Mouse (Mus musculus) CH12F3 (cell line): Measurements from ENCODE around the gene Vps52.

Source experiments
- in situ Hi-C: fragments of 300-500 bp; cut with MboI; formaldehyde crosslinking; loops from 2 replicates; pipeline ENCODE4 v1.14.3; 2020; ENCODE audit warnings: low sequenced_read_pairs

Vps52 gene

DNA sequence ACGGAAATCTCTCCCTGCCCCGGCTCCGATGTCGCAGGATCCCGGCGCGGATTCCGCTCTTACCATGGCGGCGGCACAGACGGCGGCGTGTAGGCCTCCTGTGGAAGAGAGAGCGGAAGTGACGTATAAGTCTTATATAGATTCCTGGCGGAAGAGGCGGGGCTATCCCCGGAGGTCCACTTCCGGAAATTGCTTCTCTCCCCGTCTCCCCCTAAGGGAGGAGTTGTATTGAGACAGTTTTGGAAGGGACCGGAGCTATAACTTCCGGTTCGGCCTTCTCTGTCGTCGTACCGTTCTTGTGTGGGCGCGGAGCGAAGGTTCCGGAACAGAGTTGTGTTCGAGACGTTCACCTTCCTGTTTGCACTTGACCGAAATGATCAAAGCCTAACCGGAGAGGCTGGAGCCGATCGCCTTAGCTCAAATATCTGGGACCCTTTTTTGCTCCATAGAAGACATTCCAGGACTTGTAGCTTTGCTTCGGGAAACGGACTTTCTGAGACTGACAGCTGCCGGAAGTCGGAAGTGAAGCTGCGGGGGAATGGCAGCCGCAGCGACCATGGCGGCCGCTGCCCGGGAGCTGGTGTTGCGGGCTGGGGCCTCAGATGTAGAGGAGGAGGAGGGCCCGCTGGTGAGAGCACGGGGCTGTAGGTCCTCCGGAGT lies at the start of gene Vps52, which contains the start of gene Rps18:
Vps52 (plus strand) TSS at position 258 of the 660 bp plus-strand sequence.
Rps18 (minus strand) TSS at position 447 of the 660 bp plus-strand sequence.
- in situ Hi-C loops = no loop called here

DNA sequence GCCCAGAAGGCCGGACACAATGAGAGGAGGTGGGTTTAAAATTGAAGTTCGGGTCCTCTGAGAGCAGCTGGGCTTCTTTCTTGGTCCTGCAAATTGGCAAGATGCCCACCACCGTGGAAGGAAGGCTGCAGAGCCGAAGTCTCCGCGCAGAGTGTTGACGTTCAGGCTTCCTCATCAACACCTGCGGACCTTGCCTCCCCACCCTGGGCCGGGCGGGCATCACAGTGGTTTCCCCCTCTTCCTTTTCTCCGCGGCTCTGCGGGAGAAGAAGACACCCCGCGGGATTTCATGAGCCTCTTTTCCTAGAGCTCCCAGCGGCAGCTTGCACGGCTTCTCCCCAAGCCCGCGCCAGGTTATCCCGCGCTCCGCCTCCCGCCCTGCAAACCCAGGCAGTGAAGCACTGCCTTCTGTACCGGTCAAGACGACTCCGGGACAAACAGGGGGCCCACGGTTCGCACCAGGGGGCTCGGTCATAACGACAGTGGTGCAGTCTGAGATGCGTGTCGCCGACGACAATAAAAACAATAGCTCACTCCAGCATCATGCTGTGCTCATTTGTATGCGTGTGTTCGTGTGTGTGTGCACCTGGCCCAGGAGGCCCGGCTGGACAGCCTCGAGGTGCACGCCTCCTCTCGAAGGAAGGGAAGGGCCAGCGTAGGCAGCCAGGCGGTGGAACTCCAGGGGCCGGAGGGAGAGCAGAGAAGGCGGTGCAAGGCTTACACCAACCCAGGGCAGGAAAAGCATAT lies 47.1 kb upstream of the Vps52 start:
- in situ Hi-C loops = no loop called here

DNA sequence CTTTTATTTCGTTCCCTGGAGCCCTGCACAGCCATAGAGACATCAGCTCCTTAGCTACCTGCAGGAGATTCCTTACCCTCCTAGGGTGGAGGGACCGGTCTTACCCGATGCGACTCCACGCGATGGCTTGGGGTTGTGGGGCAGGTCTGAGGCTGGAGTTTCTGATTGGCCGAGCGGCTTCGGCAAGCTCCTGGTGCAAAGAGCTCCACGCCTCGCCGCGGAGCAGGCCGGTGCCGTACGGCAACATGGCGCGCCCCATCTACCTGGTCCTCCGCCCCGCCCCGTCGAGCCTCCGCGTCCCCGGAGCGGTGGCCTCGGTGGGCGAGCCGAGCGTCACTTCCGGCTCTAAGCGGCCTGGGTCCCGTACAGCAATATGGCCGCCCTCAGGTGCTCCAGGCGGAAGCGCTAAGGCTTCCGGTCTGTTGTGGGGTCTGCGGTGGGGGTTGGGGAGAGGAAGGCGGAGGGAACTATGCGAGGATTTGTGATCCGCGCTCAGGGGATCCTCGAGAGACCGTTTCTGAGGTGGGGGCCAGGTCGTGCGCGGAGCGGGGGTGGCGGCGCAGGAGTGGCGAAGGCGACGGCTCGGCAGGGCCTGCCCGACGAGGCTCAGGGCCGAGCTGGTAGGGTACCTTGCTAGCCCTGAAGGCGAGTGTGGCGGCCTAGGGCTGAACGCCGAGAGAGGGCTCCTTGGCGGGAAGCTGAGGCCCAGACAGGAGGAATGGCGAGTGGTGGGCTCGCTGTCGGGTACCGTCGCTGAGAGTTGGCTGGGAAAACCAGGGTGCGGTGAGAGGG lies 46.3 kb upstream of the Vps52 start, which contains the start of gene Daxx:
Daxx (plus strand) TSS at position 338 of the 792 bp plus-strand sequence.
- in situ Hi-C loops = no loop called here

DNA sequence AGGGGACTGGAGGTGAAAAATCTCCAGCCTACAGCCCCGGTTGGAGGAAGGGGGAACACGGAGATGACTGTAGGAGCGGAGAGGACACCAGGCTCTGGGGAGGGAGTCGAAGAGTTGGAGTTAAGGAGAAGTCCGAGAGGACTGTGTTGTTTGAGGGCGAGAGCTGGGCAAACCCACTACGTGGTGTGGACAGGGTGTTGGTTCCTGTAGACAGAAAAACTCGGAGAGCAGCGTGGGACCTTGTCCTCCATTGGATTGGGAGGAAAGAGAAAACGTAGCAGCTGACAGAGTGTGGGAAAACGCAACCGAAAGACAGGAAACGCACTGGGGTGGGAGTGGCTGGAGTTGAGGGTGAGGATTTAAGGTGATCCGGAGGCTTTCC lies 45.8 kb upstream of the Vps52 start:
- in situ Hi-C loops = no loop called here

DNA sequence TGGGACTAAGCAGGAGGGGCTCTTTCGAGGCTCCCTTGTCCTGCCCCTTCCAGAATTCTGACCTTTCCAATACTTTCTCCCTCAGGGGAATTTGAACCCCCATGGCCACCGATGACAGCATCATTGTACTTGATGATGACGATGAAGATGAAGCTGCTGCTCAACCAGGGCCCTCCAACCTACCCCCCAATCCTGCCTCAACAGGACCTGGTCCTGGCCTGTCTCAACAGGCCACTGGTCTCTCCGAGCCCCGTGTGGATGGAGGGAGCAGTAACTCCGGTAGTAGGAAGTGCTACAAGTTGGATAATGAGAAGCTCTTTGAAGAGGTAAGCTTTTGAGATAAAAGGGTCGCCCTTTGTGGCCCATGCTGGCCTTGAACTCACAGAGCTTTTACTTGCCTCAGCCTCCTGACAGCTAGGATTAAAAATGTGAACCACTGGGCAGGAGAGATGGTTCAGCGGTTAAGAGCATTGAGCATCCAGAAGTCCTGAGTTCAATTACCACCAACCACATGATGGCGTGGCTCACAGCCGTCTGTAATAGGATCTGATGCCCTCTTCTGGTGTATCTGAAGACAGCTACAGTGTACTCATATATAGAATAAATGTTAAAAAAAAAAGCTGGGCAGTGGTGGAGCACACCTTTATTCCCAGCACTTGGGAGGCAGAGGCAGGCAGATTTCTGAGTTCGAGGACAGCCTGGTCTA lies 45.1 kb upstream of the Vps52 start:
- in situ Hi-C loops = no loop called here

DNA sequence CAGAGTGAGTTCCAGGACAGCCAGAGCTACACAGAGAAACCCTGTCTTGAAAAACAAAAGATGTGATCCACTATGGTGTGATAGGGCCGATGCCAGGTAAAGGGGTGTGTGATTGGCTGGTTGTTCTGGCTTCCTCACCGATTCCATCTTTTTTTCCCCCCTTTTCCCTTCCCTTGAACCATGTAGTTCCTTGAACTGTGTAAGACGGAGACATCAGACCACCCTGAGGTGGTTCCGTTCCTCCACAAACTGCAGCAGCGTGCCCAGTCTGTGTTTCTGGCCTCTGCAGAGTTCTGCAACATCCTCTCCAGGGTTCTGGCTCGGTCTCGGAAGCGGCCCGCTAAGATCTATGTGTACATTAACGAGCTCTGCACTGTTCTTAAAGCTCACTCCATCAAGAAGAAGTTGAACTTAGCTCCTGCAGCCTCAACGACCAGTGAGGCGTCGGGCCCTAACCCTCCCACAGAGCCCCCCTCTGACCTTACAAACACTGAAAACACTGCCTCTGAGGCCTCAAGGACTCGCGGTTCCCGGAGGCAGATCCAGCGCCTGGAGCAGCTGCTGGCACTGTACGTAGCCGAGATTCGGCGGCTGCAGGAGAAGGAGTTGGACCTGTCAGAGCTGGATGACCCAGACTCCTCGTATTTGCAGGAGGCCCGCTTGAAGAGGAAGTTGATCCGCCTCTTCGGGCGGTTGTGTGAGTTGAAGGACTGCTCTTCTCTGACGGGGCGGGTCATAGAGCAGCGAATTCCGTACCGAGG lies 44.4 kb upstream of the Vps52 start:
- in situ Hi-C loops = no loop called here

DNA sequence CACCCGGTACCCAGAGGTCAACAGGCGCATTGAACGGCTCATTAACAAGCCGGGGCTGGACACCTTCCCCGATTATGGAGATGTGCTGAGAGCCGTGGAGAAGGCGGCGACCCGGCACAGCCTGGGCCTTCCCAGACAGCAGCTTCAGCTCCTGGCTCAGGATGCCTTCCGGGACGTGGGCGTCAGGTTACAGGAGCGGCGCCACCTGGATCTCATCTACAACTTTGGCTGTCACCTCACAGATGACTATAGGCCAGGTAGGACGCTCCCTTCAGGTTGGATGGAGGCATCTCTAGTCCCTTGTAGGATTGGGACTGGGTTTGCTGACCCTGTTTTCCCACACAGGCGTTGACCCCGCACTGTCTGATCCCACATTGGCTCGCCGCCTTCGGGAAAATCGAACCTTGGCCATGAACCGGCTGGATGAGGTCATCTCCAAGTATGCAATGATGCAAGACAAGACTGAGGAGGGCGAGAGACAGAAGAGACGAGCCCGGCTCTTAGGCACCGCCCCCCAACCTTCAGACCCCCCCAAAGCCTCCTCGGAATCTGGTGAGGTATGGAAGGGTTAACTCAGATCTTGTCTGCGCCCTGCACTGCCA lies 43.7 kb upstream of the Vps52 start:
- in situ Hi-C loops = no loop called here

DNA sequence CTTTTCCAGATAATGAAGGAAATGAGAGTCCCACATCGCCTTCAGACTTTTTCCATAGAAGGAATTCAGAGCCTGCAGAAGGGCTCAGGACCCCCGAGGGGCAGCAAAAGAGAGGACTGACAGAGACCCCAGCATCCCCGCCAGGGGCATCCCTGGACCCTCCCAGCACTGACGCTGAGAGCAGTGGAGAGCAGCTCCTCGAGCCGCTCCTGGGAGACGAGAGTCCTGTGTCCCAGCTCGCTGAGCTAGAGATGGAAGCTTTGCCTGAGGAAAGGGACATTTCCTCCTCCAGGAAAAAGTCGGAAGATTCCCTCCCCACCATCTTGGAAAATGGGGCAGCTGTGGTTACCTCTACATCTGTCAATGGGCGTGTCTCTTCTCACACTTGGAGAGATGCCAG lies 42.3 kb upstream of the Vps52 start:
- in situ Hi-C loops = no loop called here

DNA sequence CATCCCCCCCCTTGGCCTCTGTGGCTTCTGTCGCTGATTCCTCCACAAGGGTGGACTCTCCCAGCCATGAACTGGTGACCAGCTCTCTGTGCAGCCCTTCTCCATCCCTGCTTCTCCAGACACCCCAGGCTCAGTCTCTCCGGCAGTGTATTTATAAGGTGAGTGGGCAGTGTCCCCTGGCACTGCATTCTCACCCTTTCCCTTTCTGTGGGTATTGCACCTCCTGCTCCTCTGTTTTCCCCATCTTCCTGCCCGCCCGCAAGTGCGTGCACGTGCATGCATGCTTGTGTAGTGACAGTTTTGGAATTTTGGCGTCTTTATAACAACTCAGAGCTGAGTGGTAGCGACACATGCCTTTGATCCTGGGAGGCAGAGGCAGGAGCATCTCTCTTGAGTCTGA lies 41.7 kb upstream of the Vps52 start:
- in situ Hi-C loops = no loop called here

DNA sequence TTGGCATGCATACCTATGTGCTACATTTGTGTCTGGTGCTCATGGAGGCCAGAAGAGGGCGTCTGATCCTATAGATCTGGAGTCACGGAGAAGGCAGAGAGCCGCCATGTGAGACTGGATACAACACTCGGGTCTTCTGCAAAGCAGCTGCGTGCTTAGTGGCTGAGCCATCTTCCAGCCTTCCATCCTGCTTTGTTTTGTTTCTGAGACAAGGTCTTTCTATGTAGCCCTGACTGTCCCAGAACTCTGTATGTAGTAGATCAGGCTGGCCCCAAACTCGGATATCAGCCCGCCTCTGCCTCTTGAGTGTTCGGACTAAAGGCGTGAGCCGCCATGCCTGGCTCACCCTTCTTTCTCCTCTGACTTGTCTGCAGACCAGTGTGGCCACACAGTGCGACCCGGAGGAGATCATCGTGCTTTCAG lies 40.6 kb upstream of the Vps52 start:
- in situ Hi-C loops = no loop called here

DNA sequence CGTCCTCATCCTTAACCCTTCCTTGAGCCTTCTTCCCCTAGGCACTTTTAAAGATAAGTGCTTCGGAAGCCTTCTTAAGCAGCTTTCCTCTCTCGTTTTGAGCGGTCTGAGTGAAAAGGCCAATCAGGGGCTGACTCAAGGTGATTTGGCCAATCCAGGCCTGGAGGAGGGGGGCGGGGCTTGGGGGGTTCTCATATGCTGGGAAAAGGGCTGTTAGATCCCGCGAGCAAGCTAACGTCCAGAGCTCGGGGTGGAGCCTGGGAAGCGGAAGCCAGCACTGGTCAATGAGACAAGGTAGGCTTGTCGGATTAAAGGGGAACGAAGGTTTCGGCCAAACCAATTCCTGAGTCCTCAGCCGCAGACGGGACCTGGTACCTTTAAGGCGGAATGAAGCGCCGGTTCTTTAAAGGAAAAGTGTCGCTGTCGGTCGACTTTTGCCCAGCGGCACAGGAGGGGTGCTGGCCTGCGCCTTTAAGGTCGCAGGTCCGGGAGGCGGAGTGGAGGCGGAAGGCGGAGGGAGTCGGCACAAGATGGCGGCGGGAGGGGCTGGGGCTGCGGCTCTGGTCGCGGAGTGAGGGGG lies 39.9 kb upstream of the Vps52 start, which contains the start of the genes Tapbp and Zbtb22:
Tapbp (plus strand) TSS at position 229 of the 580 bp plus-strand sequence.
Zbtb22 (plus strand) TSS at position 234 of the 580 bp plus-strand sequence.
- in situ Hi-C loops = no loop called here

DNA sequence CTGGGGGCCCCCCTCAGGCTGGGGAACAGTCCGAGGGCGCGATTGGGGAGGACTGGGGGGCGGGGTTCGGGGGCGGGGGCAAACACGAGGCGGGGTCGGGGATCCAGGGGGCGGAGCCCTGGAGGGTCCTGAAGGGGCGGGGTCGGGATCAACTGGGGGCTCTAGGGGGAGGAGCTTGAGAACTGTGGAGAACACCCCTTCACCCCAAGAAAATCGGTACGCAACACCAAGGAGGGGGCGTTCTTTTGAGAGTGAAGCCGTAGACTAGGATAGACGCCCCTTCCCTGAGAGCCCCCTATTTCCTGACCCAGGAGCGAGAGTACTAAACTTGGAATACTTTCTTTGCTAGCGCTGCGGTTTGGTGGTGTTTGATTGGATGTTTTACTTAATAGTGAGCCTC lies 39.3 kb upstream of the Vps52 start:
- in situ Hi-C loops = no loop called here

DNA sequence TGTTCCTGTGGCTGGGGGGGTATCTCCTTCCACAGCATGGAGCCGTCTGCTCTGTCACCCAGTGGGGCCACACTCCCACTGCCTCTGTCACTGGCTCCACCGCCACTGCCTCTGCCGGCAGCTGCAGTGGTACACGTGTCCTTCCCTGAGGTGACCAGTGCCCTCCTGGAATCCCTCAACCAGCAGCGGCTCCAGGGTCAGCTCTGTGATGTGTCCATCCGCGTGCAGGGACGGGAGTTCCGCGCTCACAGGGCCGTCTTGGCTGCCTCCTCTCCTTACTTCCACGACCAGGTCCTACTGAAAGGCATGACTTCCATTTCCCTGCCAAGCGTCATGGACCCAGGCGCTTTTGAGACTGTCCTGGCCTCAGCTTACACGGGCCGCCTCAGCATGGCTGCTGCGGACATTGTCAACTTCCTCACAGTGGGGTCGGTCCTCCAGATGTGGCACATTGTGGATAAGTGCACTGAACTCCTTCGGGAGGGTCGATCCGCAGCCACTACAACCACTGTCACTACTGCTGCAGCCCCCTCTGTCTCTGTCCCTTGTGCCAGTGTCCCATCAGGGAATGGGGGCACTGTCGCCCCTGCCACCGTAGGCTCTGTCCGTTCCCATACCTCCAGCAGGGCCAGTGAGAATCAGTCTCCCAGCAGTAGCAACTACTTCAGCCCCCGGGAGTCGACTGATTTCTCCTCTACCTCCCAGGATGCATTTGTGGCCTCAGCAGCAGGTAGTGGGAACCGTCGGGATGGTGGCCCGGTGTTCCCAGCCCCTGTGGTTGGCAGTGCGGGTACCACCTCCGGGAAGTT lies 38.6 kb upstream of the Vps52 start:
- in situ Hi-C loops = no loop called here

DNA sequence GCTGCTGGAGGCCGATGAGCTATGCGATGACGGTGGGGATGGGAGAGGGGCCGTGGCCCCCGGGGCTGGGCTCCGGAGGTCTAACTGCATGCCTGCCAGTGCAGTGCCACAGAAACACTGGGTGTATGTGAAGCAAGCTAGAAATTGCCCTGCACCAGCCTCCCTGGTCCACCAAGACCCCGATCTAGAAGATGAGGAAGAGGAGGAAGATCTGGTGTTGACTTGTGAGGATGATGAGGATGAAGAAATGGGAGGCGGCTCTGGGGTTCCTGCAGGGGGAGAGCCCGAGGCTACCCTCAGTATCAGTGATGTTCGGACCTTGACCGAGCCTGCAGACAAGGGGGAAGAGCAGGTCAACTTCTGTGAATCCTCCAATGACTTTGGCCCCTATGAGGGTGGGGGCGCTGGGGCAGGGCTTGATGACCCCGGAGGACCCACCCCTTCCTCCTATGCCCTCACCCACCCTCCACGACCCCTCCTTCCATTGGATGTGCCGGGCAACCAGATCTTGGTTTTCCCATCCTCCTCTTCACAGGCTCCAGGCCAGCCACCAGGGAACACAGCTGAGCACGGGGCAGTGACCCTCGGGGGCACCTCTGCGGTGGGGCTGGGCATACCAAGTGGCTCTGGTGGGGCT lies 37.8 kb upstream of the Vps52 start:
- in situ Hi-C loops = no loop called here

DNA sequence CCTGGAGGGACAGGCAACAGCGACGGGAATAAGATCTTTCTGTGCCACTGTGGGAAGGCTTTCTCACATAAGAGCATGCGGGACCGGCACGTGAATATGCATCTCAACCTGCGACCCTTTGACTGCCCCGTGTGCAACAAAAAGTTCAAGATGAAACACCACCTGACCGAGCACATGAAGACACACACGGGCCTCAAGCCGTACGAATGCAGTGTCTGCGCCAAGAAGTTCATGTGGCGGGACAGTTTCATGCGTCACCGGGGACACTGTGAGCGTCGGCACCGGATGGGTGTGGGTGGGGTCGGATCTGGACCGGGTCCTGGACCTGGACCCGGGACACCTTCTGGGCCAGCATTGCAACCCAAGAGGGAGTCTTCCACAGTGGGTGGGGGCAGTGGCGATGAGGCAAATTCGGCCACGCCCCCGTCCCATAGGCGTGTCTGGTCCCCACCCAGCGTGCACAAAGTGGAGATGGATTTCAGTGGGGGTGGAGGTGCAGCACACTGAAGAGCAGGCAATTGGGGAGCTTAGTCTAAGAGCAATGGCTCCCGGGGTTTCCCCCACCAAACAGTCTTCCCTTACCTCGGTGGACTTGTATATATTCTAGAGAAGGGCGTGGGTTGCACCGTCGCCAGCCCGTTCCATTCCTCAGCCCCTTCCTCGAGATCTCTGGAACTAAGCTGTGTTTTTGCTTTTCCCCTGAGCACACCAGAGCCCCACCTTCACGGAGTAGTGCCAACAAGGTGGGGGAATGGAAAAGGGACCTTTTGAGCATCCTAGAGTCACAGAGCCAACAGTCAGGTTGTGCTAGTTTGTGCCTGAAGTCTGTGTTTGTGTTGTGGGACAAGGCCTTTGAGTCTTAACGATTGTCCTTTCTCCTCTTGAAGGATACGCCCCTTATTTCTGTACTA lies 37.1 kb upstream of the Vps52 start:
- in situ Hi-C loops = no loop called here

DNA sequence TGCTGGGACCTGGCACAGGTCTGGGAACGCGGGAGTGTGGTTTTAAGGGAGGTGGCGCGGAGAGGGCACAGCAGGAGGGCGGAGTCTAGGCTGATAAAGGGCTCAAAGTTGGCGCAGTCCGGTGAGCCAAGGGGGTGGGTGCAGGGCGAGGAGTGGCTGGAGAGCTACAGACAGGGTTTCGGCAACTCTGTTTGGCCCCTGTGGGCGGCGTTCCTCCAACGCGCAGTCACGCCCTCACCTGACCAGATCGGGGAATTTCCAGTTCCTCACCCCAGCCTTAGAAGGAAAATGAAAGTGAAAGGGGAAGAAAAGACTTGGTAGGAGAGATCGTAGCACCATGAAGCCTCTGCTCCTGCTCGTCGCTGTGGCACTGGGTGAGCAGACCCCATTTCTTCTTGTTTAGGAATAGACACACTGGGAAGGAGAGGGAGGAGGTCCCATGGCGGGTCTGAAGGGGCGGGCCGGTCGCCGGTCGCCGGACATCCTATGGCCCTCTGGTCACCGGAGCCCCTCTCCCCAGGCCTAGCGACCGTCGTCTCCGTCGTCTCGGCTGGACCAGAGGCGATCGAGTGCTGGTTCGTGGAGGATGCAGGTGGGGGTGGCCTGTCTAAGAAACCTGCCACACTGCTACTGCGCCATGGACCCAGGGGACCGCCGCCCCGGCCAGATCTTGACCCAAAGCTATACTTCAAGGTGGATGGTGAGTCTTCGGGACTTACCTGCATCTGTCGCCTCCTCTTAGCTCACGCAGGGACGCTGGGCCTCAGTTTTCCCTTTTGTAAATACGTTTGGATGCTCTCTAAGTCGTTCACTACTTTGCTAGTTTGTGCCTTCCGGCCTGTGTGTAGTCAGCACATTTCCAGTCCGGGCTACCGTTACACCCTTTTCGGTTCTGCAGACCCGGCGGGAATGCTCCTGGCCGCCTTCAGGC lies 36.0 kb upstream of the Vps52 start:
- in situ Hi-C loops = no loop called here
